Mouse (Mus musculus): Measurements from ENCODE around the gene Gse1.

DNA sequence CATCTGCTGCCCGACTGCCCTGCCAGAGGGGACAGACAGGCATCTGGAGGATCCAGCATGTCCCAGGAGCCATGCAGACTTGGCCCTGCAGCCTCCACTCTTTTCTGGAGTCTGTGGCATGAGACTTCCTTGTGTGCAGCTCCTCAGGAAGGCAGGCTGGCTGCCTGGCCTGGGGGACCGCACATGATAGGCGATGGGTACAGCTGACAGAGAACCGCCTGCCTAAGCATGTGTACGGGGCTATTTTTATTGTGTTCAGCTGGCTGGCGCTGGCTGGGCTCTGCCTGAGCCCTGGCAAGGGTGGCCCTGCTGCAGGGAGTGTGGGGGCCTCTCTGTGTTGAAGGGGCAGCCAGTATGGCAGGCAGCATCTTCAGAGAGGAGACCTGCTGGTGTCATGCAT is 256.2 kb downstream of the Gse1 start:
- no peak for TF ChIP-seq CTCF (IDR thresholded peaks at IDR 0.05; ENCODE audit: borderline replicate concordance, extremely low read depth, insufficient read depth, insufficient read length)
- TF ChIP-seq POLR2A (IDR thresholded peaks at IDR 0.05; ENCODE audit: borderline replicate concordance, extremely low read depth, insufficient read depth, insufficient read length, poor library complexity, severe bottlenecking), result no peak

Measured in brain, embryonic 14.5 days (tissue).